Mouse (Mus musculus) MEL (cell line): ENCODE measurements around the gene Slc8a1.

Experiments used
- BHLHE40 ChIP-seq: IDR thresholded peaks from 2 replicates; pipeline ENCODE4 v1.6.1; 2012; ENCODE audit warnings: low read depth, mild to moderate bottlenecking, inconsistent platforms, low read length, improper control_type of control experiment, borderline replicate concordance
- CTCF ChIP-seq, 3 experiments: IDR thresholded peaks in 2 of 3; conservative IDR thresholded peaks in 1 of 3; 2 replicates each; pipeline ENCODE4 v1.5.1; 2011 to 2012; ENCODE audit warnings: low read length in 3 of 3, low read depth in 2 of 3, mild to moderate bottlenecking in 2 of 3, improper control_type of control experiment in 1 of 3, inconsistent platforms in 1 of 3, mixed read lengths in 1 of 3, moderate library complexity in 1 of 3; ENCODE audit not compliant: control insufficient read depth in 1 of 3, insufficient read depth in 1 of 3, poor library complexity in 1 of 3, severe bottlenecking in 1 of 3
- POLR2A ChIP-seq, 2 experiments: IDR thresholded peaks; 2 replicates each; pipeline ENCODE4 v1.6.1; 2011 to 2012; ENCODE audit warnings: low read length in 2 of 2, mild to moderate bottlenecking in 2 of 2, control low read depth in 1 of 2, improper control_type of control experiment in 1 of 2, low read depth in 1 of 2, moderate library complexity in 1 of 2; ENCODE audit not compliant: control insufficient read depth in 1 of 2, insufficient read depth in 1 of 2, poor library complexity in 1 of 2
- TAL1 ChIP-seq: IDR thresholded peaks from 2 replicates; pipeline ENCODE4 v1.6.1; 2012; ENCODE audit warnings: mild to moderate bottlenecking, inconsistent platforms, low read length, moderate library complexity, mixed read lengths
- TCF12 ChIP-seq: IDR thresholded peaks from 2 replicates; pipeline ENCODE4 v1.6.1; 2014; ENCODE audit warnings: low read depth, mild to moderate bottlenecking, inconsistent platforms, low read length, improper control_type of control experiment, moderate library complexity
- UBTF ChIP-seq: IDR thresholded peaks from 2 replicates; pipeline ENCODE4 v1.6.1; 2012; ENCODE audit warnings: low read depth, mild to moderate bottlenecking, inconsistent platforms, low read length, improper control_type of control experiment, moderate library complexity, borderline replicate concordance; ENCODE audit not compliant: insufficient read depth
- USF2 ChIP-seq, 2 experiments: IDR thresholded peaks; 2 replicates each; pipeline ENCODE4 v1.6.1; 2011 to 2012; ENCODE audit warnings: improper control_type of control experiment in 2 of 2, low read length in 2 of 2, borderline replicate concordance in 1 of 2, inconsistent platforms in 1 of 2, low read depth in 1 of 2, mild to moderate bottlenecking in 1 of 2; ENCODE audit not compliant: insufficient read depth in 1 of 2
- ZC3H11A ChIP-seq: IDR thresholded peaks from 2 replicates; pipeline ENCODE4 v1.6.1; 2012; ENCODE audit warnings: low read depth, mild to moderate bottlenecking, inconsistent platforms, low read length, improper control_type of control experiment

GRCm38 (mm10) chr17:81542313-81543185, 195.6 kb downstream of the Slc8a1 start:
- no peak for TF ChIP-seq BHLHE40
- no peak for TF ChIP-seq CTCF (IDR thresholded peaks at IDR 0.05 in 2 of 3, conservative IDR thresholded peaks at IDR 0.05 in 1 of 3; ENCODE audit: control insufficient read depth in 1 of 3, insufficient read depth in 1 of 3, low read depth in 2 of 3, low read length in 3 of 3, poor library complexity in 1 of 3, severe bottlenecking in 1 of 3)
- no peak for TF ChIP-seq POLR2A (IDR thresholded peaks at IDR 0.05; ENCODE audit: control insufficient read depth in 1 of 2, insufficient read depth in 1 of 2, low read depth in 1 of 2, low read length in 2 of 2, poor library complexity in 1 of 2)
- TF ChIP-seq USF2 (IDR thresholded peaks at IDR 0.05; ENCODE audit: borderline replicate concordance in 1 of 2, insufficient read depth in 1 of 2, low read depth in 1 of 2, low read length in 2 of 2), result no peak
- no peak for TF ChIP-seq TCF12
- TF ChIP-seq TAL1, result no peak
- TF ChIP-seq ZC3H11A, result no peak
- TF ChIP-seq UBTF, result no peak
